Mouse (Mus musculus) heart, postnatal 4 days (tissue): ENCODE measurements at regions not wholly inside any gene's neighbourhood (a gene's known extent, or its start where the extent isn't known, plus 50 kb on each side); places are given as distances from the start of the nearest gene placed in this dataset.

Source experiments
- DNase-seq: peaks from one replicate; pipeline ENCODE4 v3.0.0; 2021

DNA sequence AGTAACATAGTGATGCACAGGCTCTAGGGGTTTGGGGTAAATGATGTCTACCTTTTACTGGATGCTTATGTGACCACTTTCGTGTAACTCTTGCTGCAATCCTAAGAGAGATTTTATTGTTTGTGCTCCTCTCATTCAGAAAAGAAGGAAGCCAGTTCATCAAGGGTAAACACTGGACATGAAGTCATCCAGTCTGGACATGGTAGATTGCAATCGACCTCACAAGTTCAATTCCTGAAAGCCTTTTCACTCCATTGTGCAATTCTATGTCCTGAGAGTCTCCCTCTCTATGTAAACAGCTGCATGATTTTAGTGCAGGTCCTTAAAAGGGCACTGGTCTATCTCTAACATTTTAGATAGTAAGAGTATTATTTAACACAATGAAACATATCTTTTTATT lies 73.5 kb upstream of the Gm16223 start:
- DNase-seq, result no peak

DNA sequence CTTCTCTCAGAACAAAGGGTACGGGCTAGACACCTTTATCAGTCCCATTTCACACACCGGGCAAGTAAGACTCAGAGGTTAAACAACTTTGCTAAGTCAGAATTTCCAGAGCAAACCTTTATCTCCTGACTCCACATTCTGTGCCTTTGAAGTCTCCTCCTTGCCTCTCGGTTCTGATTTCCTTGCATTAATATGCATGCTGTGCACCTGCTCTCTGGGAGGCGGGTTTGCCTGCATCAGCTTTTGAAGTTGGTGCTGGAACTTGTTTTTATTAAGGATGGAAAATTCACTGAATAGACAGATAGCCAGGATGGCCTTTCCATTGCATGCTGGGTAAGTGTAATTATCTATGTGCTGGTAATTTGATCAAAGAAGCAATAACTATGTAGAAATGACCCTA lies 84.2 kb upstream of the Gm16223 start:
- no peak for DNase-seq

DNA sequence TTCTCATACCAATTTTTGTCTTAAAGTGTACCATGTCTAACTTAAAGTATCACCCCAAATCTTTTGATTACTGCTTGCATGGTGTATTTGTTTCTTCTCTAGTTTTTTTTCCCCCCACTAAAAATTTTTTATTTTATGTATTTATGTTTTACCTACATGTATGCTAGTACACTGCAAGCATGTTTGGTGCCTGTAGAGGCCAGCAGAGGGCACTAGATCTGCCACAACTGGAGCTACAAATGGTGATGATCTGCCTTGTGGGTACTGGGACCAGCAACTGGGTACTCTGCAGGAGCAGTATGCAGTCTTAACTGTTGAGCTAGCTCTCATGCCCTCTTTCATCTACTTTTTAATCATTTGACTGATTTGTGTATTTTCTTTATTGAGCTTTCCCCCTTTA lies 92.2 kb upstream of the Gm16223 start:
- DNase-seq, result no peak

DNA sequence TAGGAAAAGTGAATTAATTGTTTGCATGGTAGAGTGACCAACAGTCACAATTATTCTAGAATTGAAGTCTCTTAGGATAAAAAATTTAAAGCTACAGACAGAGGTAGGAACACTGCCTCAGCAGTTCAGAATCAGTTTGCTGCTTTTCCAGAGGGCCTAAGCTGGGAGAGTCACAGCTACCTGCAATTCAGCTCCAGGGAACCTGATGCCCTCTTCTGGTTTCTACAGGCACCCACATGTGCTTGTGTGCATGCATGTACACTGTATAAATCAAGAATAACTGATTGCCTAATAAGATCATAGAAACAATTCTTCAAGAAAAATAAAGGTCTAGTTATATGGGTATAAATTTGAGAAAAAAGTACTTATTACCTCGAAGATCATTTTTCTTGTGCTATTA lies 96.6 kb upstream of the Gm16223 start:
- peak; percentile 5 for DNase-seq

DNA sequence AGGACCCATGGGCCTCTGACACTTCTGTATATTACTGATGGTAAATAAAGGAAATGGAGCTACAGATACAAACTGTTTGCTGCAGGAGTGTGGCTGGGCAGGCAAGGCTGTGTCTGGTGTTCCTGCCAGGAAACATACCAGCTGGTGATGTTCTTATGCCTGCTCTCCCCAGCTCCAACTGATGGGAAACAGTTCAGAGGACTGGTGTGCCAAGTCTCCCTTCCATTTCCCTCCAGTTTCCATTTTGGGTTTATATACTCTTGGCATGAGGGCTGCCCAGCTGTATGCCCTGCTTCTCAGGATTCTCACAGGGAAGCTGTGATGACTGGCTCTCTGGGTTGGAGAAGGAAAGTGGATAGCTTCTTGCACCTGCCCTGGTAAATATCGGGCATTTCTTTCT lies 100.8 kb upstream of the Gm16223 start:
- DNase-seq, result no peak

DNA sequence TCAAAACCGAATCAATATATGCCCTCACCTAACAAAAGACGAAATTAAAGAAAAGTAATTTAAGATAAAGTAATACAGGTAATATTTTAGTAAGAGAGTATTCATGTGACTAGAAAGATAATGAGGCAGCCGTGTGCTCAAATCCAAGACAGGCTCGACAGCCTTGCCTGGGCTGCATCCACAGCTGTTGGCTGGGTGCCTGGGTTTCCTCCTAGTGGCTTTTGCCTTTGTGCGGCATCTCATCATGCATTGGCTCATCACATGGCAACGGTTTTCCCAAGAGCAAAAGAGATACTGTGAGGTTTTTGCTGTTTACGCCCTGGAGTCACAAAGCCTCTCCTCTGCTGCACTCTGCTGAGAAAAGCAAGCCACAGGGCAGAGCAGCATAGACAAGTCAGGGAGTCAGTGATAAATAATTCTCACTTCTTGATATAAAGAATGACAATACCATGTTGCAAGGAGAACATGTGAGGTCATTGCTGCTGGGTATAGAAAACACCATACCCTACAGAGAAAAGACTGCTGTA lies 103.1 kb upstream of the Bod1l start:
- DNase-seq, result peak; percentile 10

DNA sequence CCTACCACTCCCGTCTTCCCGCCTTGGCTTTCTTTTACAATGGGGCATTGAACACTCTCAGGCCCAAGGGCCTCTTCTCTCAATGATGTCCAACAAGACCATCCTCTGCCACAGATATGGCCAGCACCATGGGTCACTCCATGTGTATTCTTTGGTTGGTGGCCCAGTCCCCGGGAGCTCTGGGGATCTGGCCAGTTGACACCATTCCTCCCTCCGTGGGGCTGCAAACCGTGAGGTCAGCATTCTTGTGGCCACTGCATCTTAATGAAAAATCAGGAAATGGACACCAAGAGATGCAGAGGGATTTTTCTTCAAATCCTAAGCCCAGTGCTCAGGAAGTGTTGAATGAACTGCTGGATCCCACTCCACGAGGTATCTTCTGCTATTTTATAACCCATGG lies 99.3 kb upstream of the Bod1l start:
- DNase-seq, result no peak

DNA sequence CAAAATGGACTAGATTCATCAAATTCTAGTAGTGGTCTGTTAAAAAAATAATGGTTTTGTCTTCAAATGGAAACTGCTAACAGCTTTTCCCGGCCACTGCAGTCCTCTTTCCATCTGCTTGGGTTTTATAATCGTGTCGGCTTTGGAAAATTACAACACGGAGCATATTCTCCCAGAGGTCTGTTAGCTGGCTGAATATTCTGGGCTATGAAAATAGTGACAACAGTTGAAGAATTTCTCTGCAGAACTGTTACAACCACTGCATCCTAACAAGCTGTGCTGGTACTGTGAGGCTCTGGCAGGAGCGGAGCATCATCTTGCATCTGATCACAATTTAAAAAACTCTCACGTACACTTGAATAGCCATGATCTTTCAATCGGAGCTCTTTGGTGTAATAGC lies 98.0 kb upstream of the Bod1l start:
- no peak for DNase-seq

DNA sequence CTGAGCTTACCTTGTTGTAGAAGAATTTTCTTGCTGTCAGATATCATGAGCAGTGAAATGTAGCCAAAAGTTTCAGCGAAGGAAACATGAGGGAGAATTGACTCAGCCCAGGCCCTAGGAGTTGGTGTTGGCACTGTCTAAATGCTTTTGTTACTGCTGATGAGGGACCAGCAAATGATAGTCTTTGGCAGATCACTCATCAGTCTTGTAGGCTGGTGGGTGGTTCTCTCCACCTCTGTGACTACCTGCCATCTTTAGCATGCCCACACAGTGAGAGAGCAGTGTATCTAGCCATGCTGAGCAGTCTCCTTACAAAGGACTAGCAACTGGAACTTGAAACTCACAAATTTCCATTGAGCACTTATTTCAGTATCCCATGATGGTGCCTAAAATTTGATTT lies 97.1 kb upstream of the Bod1l start:
- no peak for DNase-seq

DNA sequence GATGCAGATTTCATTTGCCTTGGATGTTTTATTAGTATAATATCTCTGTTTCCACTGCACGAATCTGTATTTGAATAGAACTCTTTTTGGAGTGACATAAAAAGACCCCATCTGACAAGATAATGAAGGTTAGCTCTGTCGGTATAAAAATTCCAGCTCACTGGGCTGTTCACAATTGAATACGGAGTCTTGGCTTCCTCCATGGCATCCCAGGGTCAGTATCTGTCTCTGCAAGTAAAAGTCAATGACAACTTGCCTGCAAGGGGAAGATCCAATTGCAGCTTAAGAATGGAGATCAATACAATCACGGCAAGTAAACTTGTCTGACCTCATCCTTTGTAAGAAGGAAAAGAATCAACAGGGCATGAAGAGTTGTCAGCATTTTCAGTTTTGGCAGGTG lies 95.6 kb upstream of the Bod1l start:
- DNase-seq, result no peak

DNA sequence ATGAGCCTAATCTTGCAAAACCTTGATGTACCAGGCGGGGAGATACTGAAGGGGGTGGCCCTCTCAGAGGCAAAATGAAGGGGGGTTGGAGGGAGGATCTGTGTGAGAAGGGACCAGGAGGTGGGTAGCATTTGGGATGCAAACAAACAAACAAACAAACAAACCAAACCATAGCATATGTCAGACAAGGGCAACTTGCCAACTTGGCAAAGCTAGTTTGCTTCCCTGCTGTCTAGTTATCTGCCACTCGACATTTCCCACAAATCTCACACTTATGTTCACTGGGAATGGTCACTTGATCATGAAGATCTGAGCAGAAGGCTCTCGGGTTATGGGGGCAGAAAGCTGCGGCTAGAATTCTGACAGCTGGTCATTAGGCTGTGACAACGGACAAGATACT lies 65.9 kb upstream of the Bod1l start:
- no peak for DNase-seq

DNA sequence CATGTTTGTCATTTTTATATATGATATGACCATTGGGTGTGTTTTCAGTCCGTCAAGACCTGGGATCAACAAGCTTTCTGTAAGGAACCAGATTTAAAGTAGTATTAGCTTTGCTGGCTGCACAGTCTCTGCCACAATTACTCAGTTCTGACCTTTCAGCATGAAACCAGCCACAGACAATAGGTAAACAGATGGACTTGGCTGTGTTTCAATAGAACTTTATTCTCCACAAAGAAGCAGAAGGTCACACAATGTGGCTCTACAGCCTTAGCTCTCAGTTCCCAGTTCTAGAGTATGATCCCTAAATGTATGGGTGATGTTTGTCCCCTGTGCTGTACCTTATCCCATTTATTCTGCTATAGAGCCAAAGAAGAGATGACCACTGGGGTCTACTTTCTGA lies 63.6 kb upstream of the Bod1l start:
- no peak for DNase-seq

DNA sequence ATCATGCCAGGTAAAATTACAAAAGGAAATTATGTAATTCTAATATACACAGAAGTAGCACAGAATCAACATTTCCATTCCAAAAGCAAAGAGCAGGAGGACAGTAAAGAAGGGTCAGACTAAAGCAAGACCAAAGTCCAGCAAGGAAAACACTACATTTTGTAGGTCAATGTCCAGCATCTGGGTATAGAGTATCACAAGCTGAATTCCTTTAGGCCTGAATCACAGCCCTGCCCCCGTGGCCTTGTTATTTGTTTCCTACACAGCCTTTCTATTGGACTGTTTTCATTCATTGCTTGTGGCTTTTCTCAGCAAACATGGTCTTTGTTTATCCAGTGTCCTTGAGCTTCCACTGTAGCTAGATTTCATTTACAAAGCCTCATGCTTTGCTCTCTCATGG lies 60.4 kb upstream of the Bod1l start:
- no peak for DNase-seq

DNA sequence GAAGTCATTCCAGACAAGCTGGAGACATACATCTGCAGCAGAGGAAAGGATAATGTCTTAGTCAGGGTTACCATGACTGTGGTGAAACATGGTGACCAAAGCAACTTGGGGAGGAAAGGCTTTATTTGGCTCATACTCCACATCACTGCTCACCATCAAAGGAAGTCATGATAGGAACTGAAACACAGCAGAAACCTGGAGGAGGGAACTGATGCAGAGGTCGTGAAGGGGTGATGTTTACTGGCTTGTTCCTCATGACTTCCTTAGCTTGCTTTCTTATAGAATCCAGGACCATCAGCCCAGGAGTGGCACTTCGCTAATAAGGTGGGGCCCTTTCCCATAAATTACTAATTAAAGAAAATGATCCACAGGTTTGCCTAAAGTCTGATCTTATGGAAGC lies 55.1 kb upstream of the Bod1l start:
- no peak for DNase-seq

DNA sequence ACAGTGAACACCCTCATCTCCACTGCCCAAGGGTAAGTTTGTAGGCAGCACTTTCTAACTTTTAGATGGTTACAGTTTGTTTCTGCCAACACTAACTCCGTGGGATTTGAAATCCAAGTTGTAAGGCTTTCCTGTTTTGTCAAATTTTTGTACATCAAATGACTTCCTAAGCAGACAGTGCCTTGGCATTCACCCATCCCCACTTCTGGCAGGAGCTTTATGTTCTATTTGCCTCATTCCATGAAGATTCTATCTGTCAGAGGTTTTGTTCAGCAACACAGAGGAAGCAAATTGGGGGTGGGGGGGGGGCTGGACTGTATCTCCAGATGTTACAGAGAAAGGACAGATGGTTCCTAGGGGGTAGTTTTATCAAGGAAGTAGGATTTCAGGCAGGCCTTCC lies 54.6 kb upstream of the Bod1l start:
- no peak for DNase-seq
